Mouse (Mus musculus) kidney, postnatal 36 days (tissue): ENCODE data around the gene Lypd1.

Source experiments
- DNase-seq, 2 experiments: peaks; one replicate each; pipeline ENCODE4 v3.0.0; 2021 to 2022; ENCODE audit warnings: mixed read lengths in 2 of 2

Gene Lypd1

DNA sequence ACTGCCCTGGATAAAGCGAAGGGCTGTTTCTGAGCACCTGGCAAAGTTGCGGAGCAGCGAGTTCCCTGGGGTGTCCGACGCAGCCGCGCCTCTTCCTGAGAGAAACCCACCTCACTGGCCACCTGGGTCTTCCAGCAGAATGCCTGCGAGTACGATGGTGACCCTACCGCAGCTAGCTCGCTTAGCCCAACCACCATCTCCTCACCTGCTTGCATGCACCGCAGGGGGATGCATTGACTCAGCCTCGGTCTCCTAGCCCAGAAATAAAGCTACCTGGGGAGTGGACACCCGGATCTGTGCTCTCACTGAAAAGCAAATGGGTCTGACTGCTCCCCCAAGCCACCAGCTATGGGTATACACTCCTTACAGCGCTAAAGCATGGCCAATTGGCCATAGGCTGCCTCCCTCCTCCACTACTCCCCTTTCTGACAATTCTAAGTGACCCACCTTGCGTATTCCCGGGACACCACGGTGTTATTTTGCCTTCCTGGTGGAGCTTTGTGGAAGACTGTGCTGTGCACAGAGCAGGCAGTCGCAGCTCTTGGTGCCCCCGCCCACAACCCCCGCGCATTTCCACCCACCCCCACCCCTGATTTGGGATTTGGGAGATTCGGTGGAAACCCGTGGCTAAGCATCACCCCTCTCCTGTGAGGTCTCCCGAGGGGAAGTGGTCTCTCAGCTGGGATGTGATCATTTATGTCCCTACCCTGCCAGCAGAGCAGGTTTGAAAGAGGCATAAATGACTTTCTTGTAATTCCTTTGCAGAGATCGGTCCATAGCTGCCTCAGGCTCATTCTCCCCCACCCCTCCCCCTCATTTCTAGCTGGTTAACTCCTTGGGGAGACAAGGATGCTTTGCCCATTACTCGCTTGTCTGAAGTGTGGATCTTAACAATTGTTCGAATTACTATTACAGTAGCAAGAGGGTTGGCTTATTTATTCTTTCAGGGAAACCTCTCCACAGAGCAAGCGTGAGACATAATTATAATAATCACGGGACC lies at the start of gene Lypd1:
Gene Lypd1 (minus strand): TSS at position 501 of the 1,000 bp plus-strand sequence.
- DNase-seq = no peak

DNA sequence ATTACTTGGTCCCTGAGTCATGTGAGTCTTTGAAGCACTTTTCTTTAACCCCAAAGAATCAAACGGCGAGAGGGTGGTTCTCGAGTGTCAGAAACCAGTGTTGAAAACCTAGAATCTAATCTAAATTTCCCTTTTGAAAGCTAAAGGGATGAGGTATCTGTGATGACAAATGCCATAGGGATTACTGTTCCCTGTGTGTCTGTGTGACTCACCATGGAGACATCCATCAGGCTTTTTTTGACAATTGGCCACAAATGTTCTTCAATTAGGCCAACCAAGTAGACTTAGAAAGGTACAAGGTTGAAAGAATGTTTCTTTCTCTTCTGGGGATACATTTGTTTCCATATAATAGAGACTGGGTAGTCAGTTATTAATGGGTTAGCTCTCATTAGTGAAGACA lies 38.1 kb upstream of the Lypd1 start:
- no peak for DNase-seq

DNA sequence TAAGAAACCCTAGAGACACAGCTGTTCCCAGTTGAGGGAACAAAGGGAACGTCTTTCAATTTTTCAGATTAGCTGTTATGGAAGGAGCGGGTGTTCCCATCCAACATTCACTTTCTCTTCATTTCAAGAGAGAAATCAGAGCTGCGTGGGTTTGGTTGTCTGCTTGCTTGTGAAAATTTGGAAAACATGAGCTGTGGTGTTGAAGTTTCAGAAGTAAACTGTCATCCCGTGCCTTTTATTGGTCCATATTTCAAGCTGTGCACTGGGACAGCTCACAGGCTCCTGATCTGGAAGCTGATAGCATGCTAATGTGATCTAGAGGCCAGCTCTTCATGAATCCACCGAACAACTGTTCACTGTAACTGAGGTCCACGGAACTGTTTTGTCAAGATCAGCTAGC lies 36.2 kb upstream of the Lypd1 start:
- no peak for DNase-seq

DNA sequence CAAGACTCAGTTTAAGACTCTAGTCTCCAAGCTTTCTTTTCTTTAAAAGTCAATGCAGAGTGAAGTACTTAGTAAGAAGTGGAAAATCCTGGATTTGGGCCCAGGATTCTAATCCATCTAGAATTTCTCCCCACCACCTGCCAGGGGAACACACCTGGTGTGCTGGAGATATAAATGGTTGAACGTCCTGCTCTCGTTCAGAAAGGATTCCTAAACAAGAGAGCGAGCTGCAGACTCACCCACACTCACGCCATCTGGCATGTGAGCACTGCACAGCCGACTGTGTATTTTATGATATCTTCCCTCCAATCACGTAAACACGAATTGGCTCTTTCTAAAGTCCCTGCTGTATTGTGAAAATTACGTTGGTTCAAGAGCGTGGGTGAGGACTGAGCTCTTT lies 32.2 kb upstream of the Lypd1 start:
- no peak for DNase-seq

DNA sequence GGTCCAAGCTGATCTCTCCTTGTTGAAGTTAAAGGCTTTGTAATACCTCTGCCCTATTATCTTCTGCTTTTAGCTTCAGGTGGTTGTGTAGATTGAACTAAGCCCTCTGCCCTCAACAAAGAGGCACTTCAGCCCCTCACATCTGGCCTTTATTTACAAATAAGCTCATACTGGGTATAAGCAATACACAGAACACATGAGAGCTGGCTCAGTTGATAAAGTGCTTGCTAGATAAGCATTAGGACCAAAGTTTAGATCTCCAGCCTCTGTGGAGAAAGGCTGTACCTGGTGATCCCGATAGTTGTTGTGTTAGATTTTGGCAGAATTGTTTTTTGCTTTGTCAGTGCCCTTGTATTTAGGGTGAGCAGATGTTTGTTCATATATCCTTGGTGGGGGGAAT lies 30.4 kb upstream of the Lypd1 start:
- DNase-seq = no peak

DNA sequence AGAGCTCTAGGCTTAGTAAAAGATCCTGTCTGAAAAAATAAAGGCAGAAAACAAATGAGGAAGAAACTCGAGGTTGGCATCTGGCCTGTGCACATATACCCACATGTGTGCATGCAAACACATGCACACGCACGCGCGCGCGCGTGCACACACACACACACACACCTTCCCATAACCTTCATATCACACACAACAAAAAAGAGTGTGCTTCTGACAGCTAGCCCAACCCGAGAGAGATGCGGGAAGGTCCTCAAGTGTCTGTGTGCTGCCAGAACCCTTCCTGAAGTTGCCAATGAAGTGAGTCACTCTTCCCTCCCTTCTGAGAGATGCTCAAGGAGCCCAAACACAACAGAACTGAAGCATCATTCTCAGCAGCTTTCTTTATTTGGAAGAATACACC lies 12.6 kb upstream of the Lypd1 start:
- no peak for DNase-seq

DNA sequence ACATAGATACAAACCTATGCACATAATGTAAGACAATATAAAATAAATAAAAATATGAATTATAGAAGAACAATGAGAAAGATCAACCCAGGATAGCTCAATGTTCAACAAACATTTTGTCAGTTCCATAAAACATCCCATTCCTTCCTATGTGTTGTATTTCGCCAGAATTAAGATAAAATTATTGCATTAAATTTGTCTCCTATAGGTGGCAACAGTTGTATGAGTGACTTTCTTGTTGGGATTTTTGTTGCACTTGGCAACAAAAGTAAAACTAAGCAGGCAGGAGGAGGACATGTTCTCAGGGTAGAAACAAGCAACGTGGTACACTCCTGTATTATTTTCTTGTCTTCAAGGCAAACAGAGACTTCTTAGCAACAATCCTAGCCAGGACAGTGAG lies 10.2 kb upstream of the Lypd1 start:
- DNase-seq = no peak

DNA sequence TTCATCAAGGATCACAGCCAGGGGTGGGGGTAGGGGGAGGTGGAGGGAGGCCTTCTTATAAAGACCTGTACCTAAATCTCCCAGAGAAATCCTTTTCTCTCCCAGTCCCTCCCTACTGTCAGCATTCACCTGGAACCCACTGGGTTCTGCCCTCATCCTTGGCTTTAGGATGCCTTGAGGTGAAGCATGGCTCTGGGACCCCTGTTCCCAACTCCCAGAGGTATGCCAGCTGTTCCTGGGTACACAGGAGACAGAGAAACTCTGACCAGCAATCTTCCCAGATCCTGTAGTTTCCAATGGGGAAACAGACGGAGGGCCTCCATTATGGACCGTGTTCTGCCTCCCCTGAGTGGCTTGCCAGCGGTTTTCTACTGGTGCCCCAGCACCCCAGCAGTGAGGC lies 7.8 kb upstream of the Lypd1 start:
- no peak for DNase-seq

DNA sequence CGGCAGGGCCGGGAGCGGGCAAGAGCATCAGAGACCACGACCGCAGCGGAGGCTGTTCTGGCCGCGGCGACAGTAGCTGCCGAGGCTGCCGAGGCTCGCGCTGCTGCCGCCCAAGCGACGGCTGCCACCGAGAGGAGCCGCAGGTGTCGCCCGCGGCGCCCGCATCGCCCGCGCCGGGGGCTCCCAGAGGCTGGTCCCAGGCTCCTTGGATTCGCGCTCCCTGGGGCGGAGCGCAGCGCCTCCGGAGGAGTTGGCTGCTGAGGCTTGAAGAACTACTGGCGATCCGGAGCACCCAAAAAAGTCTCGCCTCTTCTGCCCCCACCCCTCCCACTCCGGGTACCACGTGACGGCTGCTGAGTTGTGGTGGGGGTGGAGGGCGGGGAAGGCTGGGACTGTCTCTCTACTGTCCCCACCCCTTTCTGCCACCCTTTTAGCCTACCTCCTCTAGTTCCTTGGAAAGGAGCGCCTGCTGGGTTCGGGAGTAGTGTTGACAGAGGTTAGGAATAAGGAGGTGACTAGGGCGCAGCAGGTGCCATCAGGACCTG lies 928 bp downstream of the Lypd1 start:
- peak in 1 of 2 experiments; percentile 4 for DNase-seq

DNA sequence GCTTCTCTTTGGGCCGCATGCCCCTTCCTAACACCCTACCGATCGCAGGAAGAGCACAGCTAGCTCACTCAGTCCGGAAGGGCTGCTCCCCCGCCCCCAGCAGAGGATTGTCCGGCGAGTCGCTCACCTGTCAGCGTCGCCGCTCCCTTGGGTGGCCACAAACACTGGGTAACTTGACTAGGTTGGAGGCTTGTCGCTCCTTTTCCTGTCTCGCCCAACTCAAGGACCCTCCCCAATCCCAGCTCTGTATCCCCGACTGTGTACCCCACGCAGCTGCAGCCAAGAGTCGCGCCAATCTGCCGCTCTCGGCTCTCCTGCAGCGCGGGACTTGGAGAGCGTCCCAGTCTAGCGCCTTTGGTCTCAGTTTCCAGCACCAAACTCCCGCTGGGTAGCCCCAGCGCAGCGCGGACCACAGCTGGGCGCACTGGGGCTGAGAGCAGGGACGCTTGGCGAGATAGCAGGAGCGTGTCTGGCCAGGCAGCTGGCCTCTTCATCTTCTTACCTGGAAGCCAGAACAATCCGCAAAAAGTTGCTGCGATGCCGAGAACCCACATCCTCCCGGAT lies 1.5 kb downstream of the Lypd1 start:
- peak in 1 of 2 experiments; percentile 14 for DNase-seq

DNA sequence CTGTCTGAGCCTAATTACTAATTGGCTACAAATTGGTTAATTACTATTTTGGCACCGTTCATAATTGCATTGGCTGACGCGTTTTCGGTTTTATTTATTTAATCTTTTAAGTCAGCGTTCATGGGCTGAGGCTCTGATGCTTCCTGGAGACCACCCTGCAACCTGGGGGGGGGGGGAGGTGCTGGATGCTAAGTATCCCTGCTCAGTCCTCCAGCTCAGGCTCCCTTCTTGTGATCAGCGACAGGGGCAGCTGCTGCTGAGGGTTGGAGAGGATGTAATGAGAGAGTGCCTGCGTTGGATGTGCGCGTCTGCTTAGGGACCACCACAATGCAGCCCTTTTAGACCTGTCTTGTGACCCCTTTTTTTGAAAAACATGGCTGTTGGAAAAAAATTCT lies 2.0 kb downstream of the Lypd1 start:
- DNase-seq = no peak

DNA sequence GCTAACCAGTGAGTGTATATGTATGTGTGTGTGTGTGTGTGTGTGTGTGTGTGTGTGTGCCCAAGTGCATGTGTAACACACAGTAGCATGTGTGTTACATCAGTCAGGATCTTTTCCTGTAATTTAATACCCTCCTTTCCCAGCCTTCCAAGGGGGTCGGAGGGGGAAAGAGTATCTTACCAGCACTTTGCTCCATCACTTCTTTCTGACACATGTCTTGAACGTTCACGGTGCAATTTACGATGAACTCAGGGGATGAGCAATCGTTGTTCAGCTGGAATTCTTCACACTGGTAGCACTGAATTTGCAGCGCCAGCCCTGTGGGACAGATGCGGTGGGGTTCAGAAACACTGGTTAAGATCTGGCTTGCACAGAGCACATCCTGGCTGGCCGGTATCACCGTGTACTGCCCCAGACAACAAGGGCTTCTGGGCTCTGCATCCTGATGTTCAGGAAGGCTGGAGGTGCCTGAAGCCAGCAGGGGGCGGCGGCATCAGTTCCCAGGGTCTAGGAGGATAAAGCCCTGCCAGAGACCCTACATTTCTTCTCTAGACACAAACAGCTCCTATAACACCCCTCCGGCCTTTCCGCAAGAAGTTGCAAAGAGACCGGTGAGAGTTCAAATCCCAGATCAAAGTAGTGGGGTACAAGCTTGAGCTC lies 2.6 kb downstream of the Lypd1 start:
- DNase-seq = peak in 1 of 2 experiments; percentile 19

DNA sequence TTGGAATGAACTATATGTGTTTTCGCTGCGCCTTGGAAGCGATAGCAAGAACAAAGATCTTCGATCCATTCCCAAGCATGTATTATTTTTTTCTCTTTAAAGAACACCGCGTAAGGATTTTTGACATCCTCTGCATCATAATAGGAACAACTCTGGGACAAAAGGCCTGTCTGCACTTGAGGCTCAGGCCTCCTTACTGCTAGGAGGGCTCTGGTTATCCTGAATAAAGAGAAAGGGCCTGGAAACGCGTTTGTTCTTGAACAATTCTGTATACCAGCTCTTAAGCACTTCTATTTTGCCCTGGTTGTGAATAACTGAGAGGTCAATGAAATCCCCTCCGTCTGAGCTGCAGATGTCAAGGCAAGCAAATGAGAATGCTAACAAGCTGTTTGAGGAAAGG lies 19.7 kb downstream of the Lypd1 start:
- no peak for DNase-seq

DNA sequence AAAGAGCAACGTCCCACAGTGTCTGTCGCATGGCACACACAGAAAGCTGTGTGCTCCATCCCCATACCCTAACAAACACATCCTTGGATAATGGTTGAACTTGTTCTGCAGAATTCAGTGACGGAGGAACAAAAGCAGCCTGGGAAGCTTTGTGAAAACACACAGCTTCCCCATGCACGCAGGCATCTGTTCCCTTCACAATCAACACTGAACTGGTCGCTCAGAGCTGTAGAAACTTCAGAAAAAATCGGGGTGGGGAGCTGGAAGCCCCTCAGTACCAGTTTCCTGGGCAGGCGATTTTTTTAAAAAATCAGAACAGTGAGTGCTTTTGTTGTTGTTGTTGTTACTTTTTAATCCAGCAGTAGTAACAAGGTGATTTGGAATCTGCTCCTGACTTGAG lies 42.8 kb downstream of the Lypd1 start:
- DNase-seq = no peak

DNA sequence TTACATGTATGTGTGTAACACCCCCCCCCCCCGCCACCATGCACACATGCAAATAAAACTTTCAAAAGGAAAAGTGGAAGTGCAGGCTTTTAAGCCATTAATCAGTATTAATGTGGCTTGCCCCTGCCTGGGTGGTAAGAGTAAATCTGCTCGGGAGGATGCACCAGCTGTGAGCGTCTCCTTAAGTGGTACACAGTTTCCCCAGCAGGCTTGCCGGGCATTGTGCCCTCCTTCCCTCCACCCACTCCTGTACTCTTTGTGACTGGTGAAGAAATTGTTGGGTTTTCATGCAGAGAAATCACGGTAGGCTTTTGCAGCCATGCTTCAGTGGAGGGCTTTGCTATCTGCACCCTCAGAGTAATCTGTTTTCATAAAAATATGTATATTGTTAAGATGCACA lies 54.3 kb downstream of the Lypd1 start:
- DNase-seq = no peak

DNA sequence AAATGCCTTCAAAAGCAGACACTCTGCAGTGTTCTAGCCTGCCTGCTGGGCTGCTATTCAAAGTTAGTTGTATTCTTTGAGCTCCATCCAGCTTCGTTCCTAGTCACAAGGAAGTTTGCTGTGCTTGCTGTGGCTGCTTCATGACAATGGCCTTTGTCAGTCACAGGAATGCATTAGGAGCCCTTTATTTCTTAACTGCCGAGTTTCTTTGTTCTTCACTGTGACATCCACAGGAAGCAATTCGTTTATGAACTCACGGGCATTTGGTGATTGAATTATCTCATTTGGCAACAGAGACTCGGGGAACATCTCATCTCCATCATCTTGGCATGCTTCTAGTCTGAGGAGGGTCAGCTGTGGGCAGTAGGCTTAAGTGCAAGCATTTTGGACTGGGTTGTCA lies 58.3 kb downstream of the Lypd1 start:
- DNase-seq = no peak

DNA sequence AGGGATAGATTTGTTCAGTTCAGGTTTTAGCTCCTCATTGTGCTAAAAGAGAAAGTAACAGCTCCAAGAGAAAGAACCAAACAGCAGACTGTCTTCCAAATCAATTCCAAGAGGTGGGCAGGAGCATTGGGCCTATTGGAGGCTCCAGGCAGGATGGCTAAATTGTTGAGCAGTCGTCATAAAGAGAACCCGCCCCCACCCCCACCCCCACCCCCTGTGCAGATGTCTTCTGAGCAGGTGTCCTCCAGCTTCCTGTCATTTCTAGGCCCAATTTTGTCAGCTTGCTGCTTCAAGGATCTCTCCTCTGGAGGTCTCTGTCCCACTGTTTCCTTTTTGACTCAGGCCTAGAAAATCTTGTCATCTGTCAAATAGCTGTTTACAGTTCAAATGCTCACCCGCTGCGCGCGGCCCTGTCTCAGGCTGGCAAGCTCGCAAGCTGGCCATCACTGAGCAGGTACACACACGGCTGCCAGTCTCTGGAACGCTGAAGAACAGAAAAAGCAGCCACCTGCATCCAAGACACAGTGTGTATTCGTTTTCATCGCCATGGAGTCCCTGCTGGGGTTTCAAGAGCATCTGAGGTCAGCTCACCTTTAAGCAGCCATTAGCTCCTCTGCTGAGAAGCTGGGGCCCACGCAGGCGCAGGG lies 73.0 kb downstream of the Lypd1 start:
- DNase-seq = no peak

DNA sequence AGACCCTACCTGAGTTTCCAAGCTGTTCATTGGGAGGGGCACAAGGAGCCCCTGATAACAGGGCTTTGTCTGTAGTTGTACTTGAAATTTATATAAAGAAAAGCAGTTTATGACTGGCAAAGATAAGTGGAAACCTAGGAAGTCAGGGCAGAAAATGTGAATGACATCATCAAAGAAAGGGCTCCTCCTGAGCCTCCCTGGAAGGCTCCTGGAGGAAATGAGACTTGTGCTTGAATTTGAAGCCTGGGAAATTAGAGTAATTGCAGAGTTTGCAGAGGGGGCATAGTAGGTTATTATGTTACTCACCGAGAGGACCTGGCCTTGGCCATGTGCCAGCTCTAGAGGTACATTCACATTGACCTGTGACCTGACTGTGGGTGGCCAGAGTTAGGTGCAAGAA lies 75.4 kb downstream of the Lypd1 start:
- DNase-seq = peak in 1 of 2 experiments; percentile 7

DNA sequence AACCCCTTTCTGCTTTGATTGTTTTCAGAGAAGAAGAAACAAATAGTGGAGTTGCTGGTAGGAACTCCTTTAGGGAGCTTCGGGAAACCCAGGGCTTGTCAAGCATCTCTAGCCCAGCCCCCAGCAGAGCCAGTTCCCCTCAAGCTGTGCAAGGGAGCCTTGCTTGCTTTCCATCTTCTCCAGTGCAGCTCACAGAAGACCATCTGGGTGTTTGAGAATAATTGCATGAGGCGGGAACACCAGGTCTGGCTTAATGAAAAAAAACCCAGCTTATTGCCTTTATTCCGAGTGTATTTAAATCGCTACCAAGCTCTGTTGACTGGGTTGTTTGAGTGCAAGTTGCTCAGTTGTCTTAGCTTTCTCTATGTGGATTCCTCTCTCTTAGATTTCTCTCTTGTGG lies 89.3 kb downstream of the Lypd1 start:
- DNase-seq = no peak

DNA sequence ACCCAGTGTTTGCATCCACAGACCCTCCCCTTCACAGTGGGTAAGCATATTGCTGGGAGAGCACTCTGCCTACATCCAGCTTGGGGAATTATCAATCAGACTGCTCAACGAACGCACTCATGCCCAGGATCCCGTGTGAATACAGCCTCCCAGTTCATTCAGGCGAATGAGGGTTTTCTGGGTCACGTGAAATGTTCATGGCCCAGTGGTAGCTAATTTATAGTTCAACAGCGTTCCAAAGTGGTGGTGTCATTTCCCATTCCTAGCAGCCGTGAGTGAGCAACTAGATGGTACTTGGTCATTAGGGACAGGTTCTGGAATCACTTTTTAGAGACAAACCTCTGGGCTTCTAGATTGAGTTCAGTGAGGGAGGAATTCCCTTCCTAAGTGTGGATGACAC lies 91.8 kb downstream of the Lypd1 start:
- no peak for DNase-seq
